Mouse (Mus musculus): ENCODE data around the gene Zfp91. TPM values are rescaled to one million over a fixed set of nuclear protein-coding genes. Genes with fewer than 3 reads are reported as not detected.

Gene Zfp91
- total and polyA plus RNA-seq, 3 experiments: 19.3 to 46.4 (median 44.8) TPM

- Histone ChIP-seq H3K36me3 (replicated peaks in 1 of 2; ENCODE audit: control insufficient read depth in 1 of 2, insufficient read depth in 1 of 2, low read length in 1 of 2) (no peaks in the 10 kb centered on the region), H3K4me2 (ENCODE audit: insufficient read depth, low read depth, poor library complexity, severe bottlenecking) (no peak overlapping the region), H3K27me3 (replicated peaks) (no peaks in the 10 kb centered on the region), H3K9ac (ENCODE audit: insufficient read depth, low read depth) (no peak overlapping the region), H3K79me2 (replicated peaks; ENCODE audit: control insufficient read depth, extremely low read depth, insufficient read depth, poor library complexity, severe bottlenecking) (no peaks in the 10 kb centered on the region), H3K27ac (ENCODE audit: insufficient read depth, low read depth) (no peak overlapping the region), H3K4me3 (replicated peaks in 1 of 3; ENCODE audit: low read depth in 2 of 3, low read length in 2 of 3, poor library complexity in 1 of 3) (no peak overlapping the region), H3K4me1 (ENCODE audit: control insufficient read depth in 1 of 2, insufficient read depth in 2 of 2) (0 out of 4 replicates have a peak, but pooled peaks cover 0 to 3% of the 10 kb centered on the region in 2 experiments), H3K9me3 (replicated peaks; ENCODE audit: low read length) (no peaks in the 10 kb centered on the region)
- TF ChIP-seq NRF1 (IDR thresholded peaks at IDR 0.05; ENCODE audit: low read depth, low read length): no peak
- no peak for TF ChIP-seq ETS1 (conservative IDR thresholded peaks at IDR 0.05; ENCODE audit: low read depth, low read length)
- TF ChIP-seq MEF2A (IDR thresholded peaks at IDR 0.05; ENCODE audit: borderline replicate concordance, low read depth, low read length): no peak
- no peak for TF ChIP-seq MAX (IDR thresholded peaks at IDR 0.05; ENCODE audit: low read length)
- TF ChIP-seq SIN3A (IDR thresholded peaks at IDR 0.05; ENCODE audit: low read length): no peak
- TF ChIP-seq IRF4 (IDR thresholded peaks at IDR 0.05; ENCODE audit: low read depth, low read length): no peak
- no peak for TF ChIP-seq ZNF384 (IDR thresholded peaks at IDR 0.05; ENCODE audit: low read depth, low read length)
- no peak for TF ChIP-seq EP300 (IDR thresholded peaks at IDR 0.05; ENCODE audit: low read length)
- no peak for TF ChIP-seq JUN (IDR thresholded peaks at IDR 0.05; ENCODE audit: insufficient read depth, low read depth, low read length)
- no peak for TF ChIP-seq MYC (IDR thresholded peaks at IDR 0.05; ENCODE audit: low read depth, low read length)
- no peak for TF ChIP-seq MXI1 (IDR thresholded peaks at IDR 0.05; ENCODE audit: low read depth, low read length)
- TF ChIP-seq USF2 (conservative IDR thresholded peaks at IDR 0.05; ENCODE audit: low read depth, low read length): no peak
- no peak for TF ChIP-seq BHLHE40 (IDR thresholded peaks at IDR 0.05; ENCODE audit: low read depth, low read length)
- TF ChIP-seq CTCF (conservative IDR thresholded peaks at IDR 0.05 in 1 of 2, IDR thresholded peaks at IDR 0.05 in 1 of 2; ENCODE audit: low read depth in 2 of 2, low read length in 2 of 2): no peak
- no peak for TF ChIP-seq ZKSCAN1 (IDR thresholded peaks at IDR 0.05; ENCODE audit: borderline replicate concordance, low read depth, low read length)
- in situ Hi-C loops (cut with MboI; ENCODE audit: low pct_ligation_motif_present, low pct_unique_long_range_greater_than_20kb, low sequenced_read_pairs): no loop called here
- DNase-seq (ENCODE audit: extremely low read depth): no peak
- dilution Hi-C loops (cut with MboI; ENCODE audit: extremely low pct_ligation_motif_present, extremely low pct_unique_long_range_greater_than_20kb, low sequenced_read_pairs): no loop called here
Measured at GRCm38 (mm10) chr19:12731950-12732349, 64.0 kb downstream of the Zfp91 start.

- Histone ChIP-seq H3K4me2 (ENCODE audit: insufficient read depth, low read depth, poor library complexity, severe bottlenecking) (no peak overlapping the region), H3K79me2 (replicated peaks; ENCODE audit: control insufficient read depth, extremely low read depth, insufficient read depth, poor library complexity, severe bottlenecking) (no peaks in the 10 kb centered on the region), H3K9ac (ENCODE audit: insufficient read depth, low read depth) (no peak overlapping the region), H3K27me3 (replicated peaks) (no peaks in the 10 kb centered on the region), H3K4me1 (ENCODE audit: control insufficient read depth in 1 of 2, insufficient read depth in 2 of 2) (0 out of 4 replicates have a peak, but pooled peaks cover 0 to 3% of the 10 kb centered on the region in 2 experiments), H3K27ac (ENCODE audit: insufficient read depth, low read depth) (no peak overlapping the region), H3K36me3 (replicated peaks in 1 of 2; ENCODE audit: control insufficient read depth in 1 of 2, insufficient read depth in 1 of 2, low read length in 1 of 2) (no peaks in the 10 kb centered on the region), H3K4me3 (replicated peaks in 1 of 3; ENCODE audit: low read depth in 2 of 3, low read length in 2 of 3, poor library complexity in 1 of 3) (no peak overlapping the region), H3K9me3 (replicated peaks; ENCODE audit: low read length) (no peaks in the 10 kb centered on the region)
- no peak for DNase-seq (ENCODE audit: extremely low read depth)
- in situ Hi-C loops (cut with MboI; ENCODE audit: low pct_ligation_motif_present, low pct_unique_long_range_greater_than_20kb, low sequenced_read_pairs) (no loop called here), dilution Hi-C loops (cut with MboI; ENCODE audit: extremely low pct_ligation_motif_present, extremely low pct_unique_long_range_greater_than_20kb, low sequenced_read_pairs) (no loop called here)
- TF ChIP-seq SIN3A (IDR thresholded peaks at IDR 0.05; ENCODE audit: low read length): no peak
- TF ChIP-seq CHD2 (IDR thresholded peaks at IDR 0.05; ENCODE audit: low read length): no peak
- TF ChIP-seq SMC3 (IDR thresholded peaks at IDR 0.05; ENCODE audit: low read depth, low read length): no peak
- TF ChIP-seq MEF2A (IDR thresholded peaks at IDR 0.05; ENCODE audit: borderline replicate concordance, low read depth, low read length): no peak
- no peak for TF ChIP-seq POLR2AphosphoS2 (IDR thresholded peaks at IDR 0.05; ENCODE audit: low read depth, low read length)
- TF ChIP-seq EP300 (IDR thresholded peaks at IDR 0.05; ENCODE audit: low read length): no peak
- TF ChIP-seq GABPA (IDR thresholded peaks at IDR 0.05; ENCODE audit: insufficient replicate concordance, low read depth, low read length): no peak
- TF ChIP-seq NRF1 (IDR thresholded peaks at IDR 0.05; ENCODE audit: low read depth, low read length): no peak
- no peak for TF ChIP-seq UBTF (IDR thresholded peaks at IDR 0.05; ENCODE audit: low read depth, low read length)
- TF ChIP-seq ZC3H11A (IDR thresholded peaks at IDR 0.05; ENCODE audit: low read depth, low read length): no peak
- TF ChIP-seq NELFE (IDR thresholded peaks at IDR 0.05; ENCODE audit: low read depth, low read length): no peak
- TF ChIP-seq MAX (IDR thresholded peaks at IDR 0.05; ENCODE audit: low read length): no peak
- TF ChIP-seq ZKSCAN1 (IDR thresholded peaks at IDR 0.05; ENCODE audit: borderline replicate concordance, low read depth, low read length): no peak
- no peak for TF ChIP-seq TBP (conservative IDR thresholded peaks at IDR 0.05; ENCODE audit: low read depth, low read length)
Measured at GRCm38 (mm10) chr19:12731036-12731435, 64.9 kb downstream of the Zfp91 start.
